Mouse (Mus musculus): Measurements from ENCODE around the gene Cst12.

DNA sequence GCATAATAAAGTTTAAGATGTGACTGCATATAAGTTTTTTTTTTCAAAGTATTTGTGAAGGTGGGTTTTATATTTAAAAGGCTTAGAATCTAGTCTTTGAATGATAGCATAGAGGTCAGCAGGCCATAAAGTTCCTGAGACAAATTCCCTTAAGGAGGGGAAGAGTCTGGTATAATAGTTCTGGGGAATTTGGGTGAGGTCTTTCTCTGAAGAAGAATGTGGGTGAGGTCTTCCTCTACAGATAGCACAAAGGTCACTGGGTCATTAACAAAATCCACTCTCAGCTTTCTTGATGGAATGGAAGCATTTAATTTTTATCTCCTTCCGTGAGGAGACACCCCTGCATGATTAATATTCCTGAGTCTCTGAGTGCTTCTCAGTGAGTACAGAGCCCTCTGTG, 36.8 kb downstream of the Cst12 start:
- TF ChIP-seq CTCF (IDR thresholded peaks at IDR 0.05) (no peak), EP300 (IDR thresholded peaks at IDR 0.05) (no peak)
